Mouse (Mus musculus): ENCODE data around the gene Serpina3n. TPM values are rescaled to one million over a fixed set of nuclear protein-coding genes. Genes with fewer than 3 reads are reported as not detected.
A peak's percentile ranks its signal among the peaks of the same experiment; 100 is the strongest.
"Not testable (repeated sequence)": the region's sequence is repeated elsewhere in the genome, so short reads cannot be mapped to it uniquely, and the experiment has no call there.

Serpina3n gene
- polyA plus RNA-seq, 1 experiment from 2014 or later: 2.7 TPM

GRCm38 (mm10) chr12:104440087-104440760, 33.7 kb downstream of the Serpina3n start:
- Histone ChIP-seq H3K9ac (replicated peaks) (no peak overlapping the region), H3K4me1 (0 out of 2 replicates have a peak, but pooled peaks cover 4% of the 10 kb centered on the region), H3K4me2 (no peak overlapping the region), H3K36me3 (no peaks in the 10 kb centered on the region), H3K4me3 (replicated peaks) (no peak overlapping the region), H3K9me3 (replicated peaks) (no peaks in the 10 kb centered on the region), H3K27me3 (replicated peaks) (peaks cover 3% of the 10 kb centered on the region; the same call in 1 of the 2 replicates), H3K27ac (replicated peaks) (no peak overlapping the region)
- WGBS: 12% methylated on average over 22 of the region's 22 CpGs
- peak; percentile 64 for ATAC-seq (ENCODE audit: low FRiP score)

GRCm38 (mm10) chr12:104443716-104444115, 37.2 kb downstream of the Serpina3n start:
- Histone ChIP-seq H3K4me2 (no peak overlapping the region), H3K9ac (replicated peaks) (no peak overlapping the region), H3K4me1 (0 out of 2 replicates have a peak, but pooled peaks cover 4% of the 10 kb centered on the region), H3K9me3 (replicated peaks) (no peaks in the 10 kb centered on the region), H3K4me3 (replicated peaks) (no peak overlapping the region), H3K27me3 (replicated peaks) (peaks cover 3% of the 10 kb centered on the region; the same call in 1 of the 2 replicates), H3K36me3 (no peaks in the 10 kb centered on the region), H3K27ac (replicated peaks) (no peak overlapping the region)
- ATAC-seq (ENCODE audit: low FRiP score): no peak
- 88% methylated on average over 11 of the region's 11 CpGs for WGBS

GRCm38 (mm10) chr12:104447056-104447455, 40.5 kb downstream of the Serpina3n start:
- H3K9me3 ChIP-seq (replicated peaks); H3K4me3 ChIP-seq (replicated peaks); H3K27ac ChIP-seq (replicated peaks); ATAC-seq (ENCODE audit: low FRiP score); H3K4me1 ChIP-seq; H3K36me3 ChIP-seq; H3K27me3 ChIP-seq (replicated peaks); H3K9ac ChIP-seq (replicated peaks); H3K4me2 ChIP-seq: not testable (repeated sequence)
- WGBS: 85% methylated on average over 25 of the region's 25 CpGs

- 33% methylated on average over 13 of the region's 13 CpGs for WGBS
- no peak for ATAC-seq (ENCODE audit: low FRiP score)
- 0 out of 2 replicates have a peak, but pooled peaks cover 5% of the 10 kb centered on the region for H3K27me3 ChIP-seq (replicated peaks)
Observed at GRCm38 (mm10) chr12:104448099-104448498, 41.6 kb downstream of the Serpina3n start.

GRCm38 (mm10) chr12:104450257-104450656, 43.7 kb downstream of the Serpina3n start:
- no peak for ATAC-seq (ENCODE audit: low FRiP score)
- H3K27ac ChIP-seq (replicated peaks): no peak overlapping the region
- 78% methylated on average over 10 of the region's 10 CpGs for WGBS
- H3K27me3 ChIP-seq (replicated peaks): 0 out of 2 replicates have a peak, but pooled peaks cover 5% of the 10 kb centered on the region
- no peak overlapping the region for H3K4me2 ChIP-seq
- H3K4me3 ChIP-seq (replicated peaks): no peak overlapping the region
- H3K36me3 ChIP-seq: no peaks in the 10 kb centered on the region
- H3K9me3 ChIP-seq (replicated peaks): no peaks in the 10 kb centered on the region
- H3K9ac ChIP-seq (replicated peaks): no peak overlapping the region
- H3K4me1 ChIP-seq: no peaks in the 10 kb centered on the region

More at GRCm38 (mm10) chr12:104448099-104448498, 41.6 kb downstream of the Serpina3n start:
- H3K4me1 ChIP-seq: no peaks in the 10 kb centered on the region
- H3K9ac ChIP-seq (replicated peaks): no peak overlapping the region
- no peak overlapping the region for H3K4me2 ChIP-seq
- no peaks in the 10 kb centered on the region for H3K36me3 ChIP-seq
- H3K4me3 ChIP-seq (replicated peaks): no peak overlapping the region
- no peak overlapping the region for H3K27ac ChIP-seq (replicated peaks)
- H3K9me3 ChIP-seq (replicated peaks): no peaks in the 10 kb centered on the region

- Histone ChIP-seq H3K36me3 (no peaks in the 10 kb centered on the region), H3K9me3 (replicated peaks) (no peaks in the 10 kb centered on the region), H3K9ac (replicated peaks) (no peak overlapping the region), H3K27me3 (replicated peaks) (0 out of 2 replicates have a peak, but pooled peaks cover 5% of the 10 kb centered on the region), H3K4me3 (replicated peaks) (no peak overlapping the region), H3K4me2 (no peak overlapping the region), H3K27ac (replicated peaks) (no peak overlapping the region), H3K4me1 (no peaks in the 10 kb centered on the region)
- no peak for ATAC-seq (ENCODE audit: low FRiP score)
- 57% methylated on average over 1 of the region's 1 CpGs for WGBS
Observed at GRCm38 (mm10) chr12:104453002-104453401, 46.5 kb downstream of the Serpina3n start.

- Histone ChIP-seq H3K9me3 (replicated peaks) (no peaks in the 10 kb centered on the region), H3K4me3 (replicated peaks) (no peak overlapping the region), H3K27ac (replicated peaks) (no peak overlapping the region), H3K4me1 (no peaks in the 10 kb centered on the region; the same call in 1 of the 2 replicates), H3K36me3 (no peaks in the 10 kb centered on the region), H3K4me2 (no peak overlapping the region), H3K9ac (replicated peaks) (no peak overlapping the region), H3K27me3 (replicated peaks) (no peaks in the 10 kb centered on the region)
- ATAC-seq (ENCODE audit: low FRiP score): no peak
- WGBS: 64% methylated on average over 6 of the region's 6 CpGs
Observed at GRCm38 (mm10) chr12:104459377-104459776, 52.8 kb downstream of the Serpina3n start.

GRCm38 (mm10) chr12:104461372-104461771, 54.8 kb downstream of the Serpina3n start:
- WGBS: 26% methylated on average over 8 of the region's 8 CpGs
- H3K4me1 ChIP-seq: no peaks in the 10 kb centered on the region; the same call in 1 of the 2 replicates
- no peak overlapping the region for H3K4me3 ChIP-seq (replicated peaks)
- H3K27me3 ChIP-seq (replicated peaks): peaks cover 7% of the 10 kb centered on the region
- H3K4me2 ChIP-seq: no peak overlapping the region
- H3K9me3 ChIP-seq (replicated peaks): no peaks in the 10 kb centered on the region
- H3K9ac ChIP-seq (replicated peaks): no peak overlapping the region
- H3K27ac ChIP-seq (replicated peaks): no peak overlapping the region
- ATAC-seq (ENCODE audit: low FRiP score): no peak
- no peaks in the 10 kb centered on the region for H3K36me3 ChIP-seq

Other genes with a start within 250 kb of the Serpina3n start
- 0.10 and 0.40 TPM in 2 replicates for gene Serpina3f, start 192.2 kb upstream of the Serpina3n start, polyA plus RNA-seq (2015; fragmentation: Nextera tagmentation; extraction: Ambion mirVana)
- 3.8 and 17.8 TPM in 2 replicates for gene Serpina3g, start 170.5 kb upstream of the Serpina3n start, polyA plus RNA-seq (2015; fragmentation: Nextera tagmentation; extraction: Ambion mirVana)
- gene Serpina3i, start 143.6 kb upstream of the Serpina3n start, polyA plus RNA-seq (2015; fragmentation: Nextera tagmentation; extraction: Ambion mirVana): 0.23 and 4.6 TPM in 2 replicates
- 0.34 TPM in 1 of 2 replicates, not detected in the other for gene Serpina3j, start 92.2 kb upstream of the Serpina3n start, polyA plus RNA-seq (2015; fragmentation: Nextera tagmentation; extraction: Ambion mirVana)
- gene Serpina3k, start 68.2 kb upstream of the Serpina3n start, polyA plus RNA-seq (2015; fragmentation: Nextera tagmentation; extraction: Ambion mirVana): not detected in 2 replicates
- gene Serpina3m, start 68.2 kb upstream of the Serpina3n start, polyA plus RNA-seq (2015; fragmentation: Nextera tagmentation; extraction: Ambion mirVana): not detected in 2 replicates
- gene Gsc, start 66.6 kb downstream of the Serpina3n start, polyA plus RNA-seq (2015; fragmentation: Nextera tagmentation; extraction: Ambion mirVana): not detected in 2 replicates